Mouse (Mus musculus): ENCODE results near the gene Snrnp40. TPM values are rescaled to one million over a fixed set of nuclear protein-coding genes. Genes with fewer than 3 reads are reported as not detected.

Snrnp40 gene
- total RNA-seq, 2 experiments from 2014 or later: 30.3 to 34.6 TPM

DNA sequence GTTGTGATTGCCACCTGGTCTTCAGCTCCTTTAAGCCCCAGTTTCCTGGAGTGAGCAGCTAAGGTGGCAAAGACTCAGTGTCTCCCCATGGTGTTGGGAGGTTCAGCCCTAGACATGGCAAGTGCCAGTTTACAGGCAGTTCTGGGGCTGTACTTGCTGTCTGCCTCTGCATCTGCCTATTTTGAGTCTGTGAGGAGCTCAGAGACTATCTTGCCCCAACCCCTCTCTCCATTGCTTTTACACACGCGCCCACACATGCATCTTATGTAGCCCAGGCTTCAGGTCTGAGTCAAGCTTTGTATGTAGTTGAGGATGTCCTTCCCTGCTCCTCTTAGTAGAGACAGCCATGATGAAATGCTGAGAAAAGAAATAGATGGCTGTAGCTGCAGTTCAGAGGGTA lies 19.2 kb downstream of the Snrnp40 start:
- no peak for DNase-seq

- DNase-seq: no peak
Measured at GRCm38 (mm10) chr4:130380418-130380817, 20.5 kb downstream of the Snrnp40 start.

DNA sequence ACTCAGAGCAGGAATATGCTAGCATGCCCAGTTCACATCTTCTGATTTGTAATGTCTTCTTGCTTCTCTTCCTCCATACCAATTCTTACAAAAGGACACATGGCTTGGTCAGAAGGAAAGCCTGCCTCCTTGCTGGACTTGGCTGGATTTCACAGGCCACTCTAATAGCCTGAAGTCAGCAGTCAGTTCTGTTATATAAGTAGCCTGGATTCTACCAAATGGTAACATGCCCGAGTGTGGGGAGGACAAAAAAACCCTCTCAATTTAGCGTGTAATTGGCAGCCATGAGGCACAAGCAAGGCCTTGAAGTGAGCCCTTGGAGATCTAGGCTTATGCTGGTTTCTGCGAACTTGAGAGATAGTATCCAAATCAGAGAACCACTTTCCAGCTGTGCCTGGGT lies 27.3 kb downstream of the Snrnp40 start:
- DNase-seq: peak in 1 of 2 experiments; percentile 9

GRCm38 (mm10) chr4:130389496-130389895 lies 29.6 kb downstream of the Snrnp40 start:
- DNase-seq: peak; percentile 66 to 68

GRCm38 (mm10) chr4:130389927-130390326 lies 30.0 kb downstream of the Snrnp40 start:
- no peak for DNase-seq

DNA sequence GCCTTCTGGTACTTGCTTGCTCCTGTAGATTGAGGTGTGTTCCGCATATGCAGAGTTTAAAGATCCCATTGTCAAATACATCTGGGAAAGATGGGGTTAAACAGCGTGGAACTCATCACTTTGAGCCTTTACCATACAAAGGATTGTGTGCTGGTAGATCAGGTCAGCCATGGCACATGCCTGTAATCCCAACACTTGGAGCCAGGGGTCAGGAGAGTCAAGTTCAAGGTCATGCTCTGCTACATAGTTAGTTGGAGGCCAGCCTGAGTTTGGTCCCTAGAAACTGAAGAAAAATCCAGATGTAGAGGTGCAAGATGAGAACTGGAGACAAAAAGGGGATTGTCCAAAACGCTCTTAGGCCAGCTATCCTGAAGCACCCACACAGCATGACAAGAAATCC lies 31.3 kb downstream of the Snrnp40 start:
- no peak for DNase-seq

Other genes starting within 250 kb of the Snrnp40 start
- gene Hcrtr1, start 220.8 kb upstream of the Snrnp40 start, total RNA-seq (2021): under 1 TPM; 0.40 to 0.46 TPM
- 100 to 1,000 TPM; 103 to 217 TPM for gene Tinagl1, start 185.0 kb upstream of the Snrnp40 start, total RNA-seq (2021)
- not detected for gene Gm853, start 137.7 kb upstream of the Snrnp40 start, total RNA-seq (2021)
- 1 to 10 TPM in 1 of 2 experiments, under 1 TPM in 1; 0.50 to 1.4 TPM for gene Serinc2, start 80.9 kb upstream of the Snrnp40 start, total RNA-seq (2021)
- 10 to 100 TPM; 17.0 to 48.9 TPM for gene Fabp3, start 51.5 kb upstream of the Snrnp40 start, total RNA-seq (2021)
- gene Gm10570, start 51.5 kb upstream of the Snrnp40 start, total RNA-seq (2021): not detected
- 10 to 100 TPM; 41.4 to 45.8 TPM for gene Zcchc17, start 189 bp upstream of the Snrnp40 start, total RNA-seq (2021)
- 1 to 10 TPM; 7.0 to 9.9 TPM for gene Nkain1, start 214.0 kb downstream of the Snrnp40 start, total RNA-seq (2021)

Data from adrenal gland, postnatal 36 days (tissue).